Mouse (Mus musculus) layer of hippocampus, postnatal 14 days (tissue): Measurements from ENCODE around the gene Tmc2. TPM values are rescaled to one million over a fixed set of nuclear protein-coding genes. Genes with fewer than 3 reads are reported as not detected.

ENCODE experiments used
- DNase-seq, 2 experiments: peaks; one replicate each; pipeline ENCODE4 v3.0.0; 2021 to 2022; ENCODE audit warnings: low spot score in 2 of 2, mixed read lengths in 1 of 2
- total RNA-seq, 2 experiments: library from RNA; stranded (reverse); gene quantifications; 2 replicates each; pipeline ENCODE4 v1.2.3; 2021

Tmc2 gene
- total RNA-seq, 2 experiments from 2014 or later: not detected

- peak; percentile 63 to 66 for DNase-seq
Observed at GRCm38 (mm10) chr2:130295331-130296133, 100.5 kb downstream of the Tmc2 start.

GRCm38 (mm10) chr2:130296134-130296745 is 101.2 kb downstream of the Tmc2 start:
- DNase-seq: no peak

GRCm38 (mm10) chr2:130297580-130297979 is 102.6 kb downstream of the Tmc2 start:
- DNase-seq: no peak

- no peak for DNase-seq
Observed at GRCm38 (mm10) chr2:130303014-130303413, 108.0 kb downstream of the Tmc2 start.

Other genes with a start within 250 kb of the Tmc2 start
- gene Tgm3, start 182.8 kb upstream of the Tmc2 start, total RNA-seq: under 1 TPM; 0.88 to 0.91 TPM
- gene Tgm6, start 82.8 kb upstream of the Tmc2 start, total RNA-seq: under 1 TPM; 0.25 to 0.29 TPM
- 100 to 1,000 TPM; 102 TPM for gene Snrpb, start 15.8 kb upstream of the Tmc2 start, total RNA-seq
- gene Nop56, start 79.2 kb downstream of the Tmc2 start, total RNA-seq: 100 to 1,000 TPM; 131 to 173 TPM
- 100 to 1,000 TPM; 297 to 301 TPM for gene Idh3b, start 89.4 kb downstream of the Tmc2 start, total RNA-seq
- 10 to 100 TPM; 12.5 to 13.1 TPM for gene Ebf4, start 100.0 kb downstream of the Tmc2 start, total RNA-seq
- gene Cpxm1, start 202.4 kb downstream of the Tmc2 start, total RNA-seq: 10 to 100 TPM; 11.8 to 14.1 TPM
- gene Gm28372, start 210.0 kb downstream of the Tmc2 start, total RNA-seq: not detected
- gene 1700020A23Rik, start 210.1 kb downstream of the Tmc2 start, total RNA-seq: not detected
- gene Tmem239, start 211.3 kb downstream of the Tmc2 start, total RNA-seq: not detected
- 10 to 100 TPM; 85.3 to 87.5 TPM for gene Vps16, start 229.1 kb downstream of the Tmc2 start, total RNA-seq
- gene Pced1a, start 229.5 kb downstream of the Tmc2 start, total RNA-seq: 10 to 100 TPM; 21.8 to 22.0 TPM